Mouse (Mus musculus): ENCODE data around the gene Tns1. TPM values are rescaled to one million over a fixed set of nuclear protein-coding genes. Genes with fewer than 3 reads are reported as not detected.
A peak's percentile ranks its signal among the peaks of the same experiment; 100 is the strongest.

Tns1 gene
- polyA plus RNA-seq, 1 experiment from 2014 or later = 28.8 TPM

GRCm38 (mm10) chr1:74009495-74009894 lies 114.8 kb downstream of the Tns1 start:
- H3K27me3 ChIP-seq (ENCODE audit: control insufficient read depth, insufficient read depth, low read length) = no peaks in the 10 kb centered on the region
- no peaks in the 10 kb centered on the region for H3K9me3 ChIP-seq (ENCODE audit: control insufficient read depth, low read length)
- no peak overlapping the region for H3K9ac ChIP-seq (ENCODE audit: low read length)
- H3K4me1 ChIP-seq (replicated peaks; ENCODE audit: control insufficient read depth, insufficient read depth) = peaks cover 20% of the 10 kb centered on the region
- H3K27ac ChIP-seq (replicated peaks) = 0 out of 2 replicates have a peak overlapping the region, but pooled peaks have one; percentile 18
- no peak for ATAC-seq (ENCODE audit: low FRiP score, low TSS enrichment)
- WGBS = 89% methylated on average over 3 of the region's 3 CpGs
- no peak overlapping the region for H3K4me2 ChIP-seq (replicated peaks; ENCODE audit: low read depth)
- no peak overlapping the region for H3K4me3 ChIP-seq (ENCODE audit: low read depth, low read length)
- DNase-seq (ENCODE audit: low spot score) = no peak
- TF ChIP-seq CTCF (IDR thresholded peaks at IDR 0.05; ENCODE audit: low read depth) (no peak), EP300 (optimal IDR thresholded peaks at IDR 0.05) (no peak)
- H3K36me3 ChIP-seq (ENCODE audit: control insufficient read depth, insufficient read depth, low read length) = no peaks in the 10 kb centered on the region

GRCm38 (mm10) chr1:74008966-74009365 lies 115.3 kb downstream of the Tns1 start:
- Histone ChIP-seq H3K9me3 (ENCODE audit: control insufficient read depth, low read length) (no peaks in the 10 kb centered on the region), H3K9ac (ENCODE audit: low read length) (no peak overlapping the region; the same call in 1 of the 2 replicates), H3K4me2 (replicated peaks; ENCODE audit: low read depth) (no peak overlapping the region), H3K4me3 (ENCODE audit: low read depth, low read length) (no peak overlapping the region), H3K4me1 (replicated peaks; ENCODE audit: control insufficient read depth, insufficient read depth) (peaks cover 20% of the 10 kb centered on the region), H3K36me3 (ENCODE audit: control insufficient read depth, insufficient read depth, low read length) (no peaks in the 10 kb centered on the region), H3K27me3 (ENCODE audit: control insufficient read depth, insufficient read depth, low read length) (no peaks in the 10 kb centered on the region), H3K27ac (replicated peaks) (peak overlapping the region; percentile 89)
- DNase-seq (ENCODE audit: low spot score) (no peak), ATAC-seq (ENCODE audit: low FRiP score, low TSS enrichment) (peak; percentile 6; the same call in 1 of the 2 replicates)
- TF ChIP-seq CTCF (IDR thresholded peaks at IDR 0.05; ENCODE audit: low read depth) (no peak), EP300 (optimal IDR thresholded peaks at IDR 0.05) (no peak)
- WGBS = 81% methylated on average over 3 of the region's 3 CpGs

GRCm38 (mm10) chr1:74008498-74008897 lies 115.8 kb downstream of the Tns1 start:
- DNase-seq (ENCODE audit: low spot score) (no peak), ATAC-seq (ENCODE audit: low FRiP score, low TSS enrichment) (peak; percentile 73)
- WGBS = 9% methylated on average over 5 of the region's 5 CpGs
- Histone ChIP-seq H3K4me1 (replicated peaks; ENCODE audit: control insufficient read depth, insufficient read depth) (peaks cover 20% of the 10 kb centered on the region), H3K27ac (replicated peaks) (peak overlapping the region; percentile 89), H3K27me3 (ENCODE audit: control insufficient read depth, insufficient read depth, low read length) (no peaks in the 10 kb centered on the region), H3K4me2 (replicated peaks; ENCODE audit: low read depth) (0 out of 2 replicates have a peak overlapping the region, but pooled peaks have one; percentile 6), H3K4me3 (ENCODE audit: low read depth, low read length) (no peak overlapping the region), H3K9ac (ENCODE audit: low read length) (no peak overlapping the region; the same call in 1 of the 2 replicates), H3K9me3 (ENCODE audit: control insufficient read depth, low read length) (no peaks in the 10 kb centered on the region), H3K36me3 (ENCODE audit: control insufficient read depth, insufficient read depth, low read length) (no peaks in the 10 kb centered on the region)
- TF ChIP-seq CTCF (IDR thresholded peaks at IDR 0.05; ENCODE audit: low read depth) (no peak), EP300 (optimal IDR thresholded peaks at IDR 0.05) (no peak)

- DNase-seq (ENCODE audit: low spot score) = no peak
- Histone ChIP-seq H3K9me3 (ENCODE audit: control insufficient read depth, low read length) (no peaks in the 10 kb centered on the region), H3K36me3 (ENCODE audit: control insufficient read depth, insufficient read depth, low read length) (no peaks in the 10 kb centered on the region; the same call in 1 of the 2 replicates), H3K4me3 (ENCODE audit: low read depth, low read length) (no peak overlapping the region), H3K9ac (ENCODE audit: low read length) (no peak overlapping the region), H3K4me1 (replicated peaks; ENCODE audit: control insufficient read depth, insufficient read depth) (peaks cover 20% of the 10 kb centered on the region), H3K27ac (replicated peaks) (peak overlapping the region; percentile 89), H3K4me2 (replicated peaks; ENCODE audit: low read depth) (no peak overlapping the region), H3K27me3 (ENCODE audit: control insufficient read depth, insufficient read depth, low read length) (no peaks in the 10 kb centered on the region)
- TF ChIP-seq CTCF (IDR thresholded peaks at IDR 0.05; ENCODE audit: low read depth) = no peak
- TF ChIP-seq EP300 (optimal IDR thresholded peaks at IDR 0.05) = no peak
- WGBS = 53% methylated on average over 7 of the region's 7 CpGs
- peak; percentile 28; the same call in 1 of the 2 replicates for ATAC-seq (ENCODE audit: low FRiP score, low TSS enrichment)
These were observed 116.7 kb downstream of the Tns1 start for GRCm38 (mm10) chr1:74007398-74008050.

GRCm38 (mm10) chr1:74005020-74005419 lies 119.2 kb downstream of the Tns1 start:
- H3K36me3 ChIP-seq (ENCODE audit: control insufficient read depth, insufficient read depth, low read length) = no peaks in the 10 kb centered on the region; the same call in 1 of the 2 replicates
- no peak overlapping the region; the same call in 1 of the 2 replicates for H3K9ac ChIP-seq (ENCODE audit: low read length)
- H3K27me3 ChIP-seq (ENCODE audit: control insufficient read depth, insufficient read depth, low read length) = no peaks in the 10 kb centered on the region
- H3K4me2 ChIP-seq (replicated peaks; ENCODE audit: low read depth) = no peak overlapping the region
- H3K4me3 ChIP-seq (ENCODE audit: low read depth, low read length) = no peak overlapping the region
- H3K27ac ChIP-seq (replicated peaks) = no peak overlapping the region
- WGBS = 33% methylated on average over 3 of the region's 3 CpGs
- DNase-seq (ENCODE audit: low spot score) (no peak), ATAC-seq (ENCODE audit: low FRiP score, low TSS enrichment) (no peak)
- H3K4me1 ChIP-seq (replicated peaks; ENCODE audit: control insufficient read depth, insufficient read depth) = peaks cover 22% of the 10 kb centered on the region
- TF ChIP-seq CTCF (IDR thresholded peaks at IDR 0.05; ENCODE audit: low read depth) = no peak
- no peaks in the 10 kb centered on the region for H3K9me3 ChIP-seq (ENCODE audit: control insufficient read depth, low read length)

- Histone ChIP-seq H3K4me1 (replicated peaks; ENCODE audit: control insufficient read depth, insufficient read depth) (peaks cover 18% of the 10 kb centered on the region), H3K4me2 (replicated peaks; ENCODE audit: low read depth) (no peak overlapping the region), H3K36me3 (ENCODE audit: control insufficient read depth, insufficient read depth, low read length) (no peaks in the 10 kb centered on the region; the same call in 1 of the 2 replicates), H3K9ac (ENCODE audit: low read length) (no peak overlapping the region), H3K9me3 (ENCODE audit: control insufficient read depth, low read length) (no peaks in the 10 kb centered on the region), H3K27ac (replicated peaks) (no peak overlapping the region), H3K4me3 (ENCODE audit: low read depth, low read length) (no peak overlapping the region), H3K27me3 (ENCODE audit: control insufficient read depth, insufficient read depth, low read length) (no peaks in the 10 kb centered on the region)
- DNase-seq (ENCODE audit: low spot score) = no peak
- TF ChIP-seq EP300 (optimal IDR thresholded peaks at IDR 0.05) = no peak
- no peak for TF ChIP-seq CTCF (IDR thresholded peaks at IDR 0.05; ENCODE audit: low read depth)
- WGBS = 62% methylated on average over 2 of the region's 2 CpGs
- no peak for ATAC-seq (ENCODE audit: low FRiP score, low TSS enrichment)
These were observed 120.5 kb downstream of the Tns1 start for GRCm38 (mm10) chr1:74003723-74004122.
